Mouse (Mus musculus) MEL (cell line): ENCODE measurements around the gene Tes.

Source experiments
- BHLHE40 ChIP-seq: IDR thresholded peaks from 2 replicates; pipeline ENCODE4 v1.6.1; 2012; ENCODE audit warnings: low read depth, mild to moderate bottlenecking, inconsistent platforms, low read length, improper control_type of control experiment, borderline replicate concordance
- CHD1 ChIP-seq: IDR thresholded peaks from 2 replicates; pipeline ENCODE4 v1.6.1; 2012; ENCODE audit warnings: low read depth, mild to moderate bottlenecking, inconsistent platforms, low read length, improper control_type of control experiment
- CHD2 ChIP-seq: IDR thresholded peaks from 2 replicates; pipeline ENCODE4 v1.6.1; 2011; ENCODE audit warnings: low read length, improper control_type of control experiment
- CTCF ChIP-seq, 3 experiments: IDR thresholded peaks in 2 of 3; conservative IDR thresholded peaks in 1 of 3; 2 replicates each; pipeline ENCODE4 v1.5.1; 2011 to 2012; ENCODE audit warnings: low read length in 3 of 3, low read depth in 2 of 3, mild to moderate bottlenecking in 2 of 3, improper control_type of control experiment in 1 of 3, inconsistent platforms in 1 of 3, mixed read lengths in 1 of 3, moderate library complexity in 1 of 3; ENCODE audit not compliant: control insufficient read depth in 1 of 3, insufficient read depth in 1 of 3, poor library complexity in 1 of 3, severe bottlenecking in 1 of 3
- EP300 ChIP-seq, 2 experiments: IDR thresholded peaks; 2 replicates each; pipeline ENCODE4 v1.6.1; 2011; ENCODE audit warnings: improper control_type of control experiment in 2 of 2, low read length in 2 of 2, low read depth in 1 of 2, mild to moderate bottlenecking in 1 of 2
- GABPA ChIP-seq: IDR thresholded peaks from 2 replicates; pipeline ENCODE4 v1.6.1; 2012; ENCODE audit warnings: low read depth, mild to moderate bottlenecking, inconsistent platforms, low read length, improper control_type of control experiment, moderate library complexity
- GATA1 ChIP-seq: IDR thresholded peaks from 2 replicates; pipeline ENCODE4 v1.6.1; 2011; ENCODE audit warnings: low read depth, low read length, improper control_type of control experiment
- HCFC1 ChIP-seq: IDR thresholded peaks from 2 replicates; pipeline ENCODE4 v1.6.1; 2012; ENCODE audit warnings: low read depth, mild to moderate bottlenecking, inconsistent platforms, low read length, improper control_type of control experiment, moderate library complexity
- JUND ChIP-seq: IDR thresholded peaks from 2 replicates; pipeline ENCODE4 v1.6.1; 2011; ENCODE audit warnings: low read depth, mild to moderate bottlenecking, improper control_type of control experiment, low read length
- KAT2A ChIP-seq: conservative IDR thresholded peaks from 2 replicates; pipeline ENCODE4 v1.6.1; 2012; ENCODE audit warnings: low read depth, low read length, improper control_type of control experiment, inconsistent platforms
- NELFE ChIP-seq: IDR thresholded peaks from 2 replicates; pipeline ENCODE4 v1.6.1; 2011; ENCODE audit warnings: low read depth, low read length, improper control_type of control experiment
- POLR2A ChIP-seq, 2 experiments: IDR thresholded peaks; 2 replicates each; pipeline ENCODE4 v1.6.1; 2011 to 2012; ENCODE audit warnings: low read length in 2 of 2, mild to moderate bottlenecking in 2 of 2, control low read depth in 1 of 2, improper control_type of control experiment in 1 of 2, low read depth in 1 of 2, moderate library complexity in 1 of 2; ENCODE audit not compliant: control insufficient read depth in 1 of 2, insufficient read depth in 1 of 2, poor library complexity in 1 of 2
- POLR2AphosphoS2 ChIP-seq: IDR thresholded peaks from 2 replicates; pipeline ENCODE4 v1.6.1; 2011; ENCODE audit warnings: low read length, improper control_type of control experiment
- USF1 ChIP-seq: IDR thresholded peaks from 2 replicates; pipeline ENCODE4 v1.6.1; 2014; ENCODE audit warnings: low read depth, mild to moderate bottlenecking, inconsistent platforms, low read length, improper control_type of control experiment, moderate library complexity

DNA sequence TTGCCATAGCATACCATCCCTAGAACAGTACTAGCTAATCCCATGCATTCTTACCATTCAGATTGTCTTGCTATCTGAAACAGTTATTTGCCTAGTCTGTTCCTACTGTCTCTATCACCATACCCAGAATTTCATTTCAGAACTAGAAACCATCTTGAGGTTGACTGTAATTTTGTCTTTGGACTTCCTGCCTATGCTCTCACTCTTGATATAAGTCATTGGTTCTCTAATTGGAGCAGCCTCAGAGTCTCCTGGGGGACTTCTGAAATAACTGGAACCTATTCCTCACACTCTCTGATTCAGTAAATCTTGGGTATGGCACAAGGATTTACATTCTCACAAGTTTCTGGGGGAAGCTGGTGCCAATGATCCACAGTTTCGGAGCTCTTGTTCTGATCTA, 47.1 kb downstream of the Tes start:
- TF ChIP-seq HCFC1 = no peak
- TF ChIP-seq CTCF (IDR thresholded peaks at IDR 0.05 in 2 of 3, conservative IDR thresholded peaks at IDR 0.05 in 1 of 3; ENCODE audit: control insufficient read depth in 1 of 3, insufficient read depth in 1 of 3, low read depth in 2 of 3, low read length in 3 of 3, poor library complexity in 1 of 3, severe bottlenecking in 1 of 3) = no peak
- no peak for TF ChIP-seq BHLHE40
- TF ChIP-seq GATA1 = no peak
- TF ChIP-seq EP300 (IDR thresholded peaks at IDR 0.05; ENCODE audit: low read depth in 1 of 2, low read length in 2 of 2) = no peak
- TF ChIP-seq CHD2 = no peak
- no peak for TF ChIP-seq NELFE
- TF ChIP-seq CHD1 = no peak
- no peak for TF ChIP-seq POLR2A (IDR thresholded peaks at IDR 0.05; ENCODE audit: control insufficient read depth in 1 of 2, insufficient read depth in 1 of 2, low read depth in 1 of 2, low read length in 2 of 2, poor library complexity in 1 of 2)
- no peak for TF ChIP-seq GABPA
- no peak for TF ChIP-seq KAT2A
- no peak for TF ChIP-seq USF1
- TF ChIP-seq JUND = no peak
- TF ChIP-seq POLR2AphosphoS2 = no peak
